Mouse (Mus musculus): ENCODE measurements around the gene Adck1.

The Adck1 gene

GRCm38 (mm10) chr12:88426926-88427325, 66.6 kb downstream of the Adck1 start:
- no peak for DNase-seq (ENCODE audit: low read depth, low spot score)

- DNase-seq (ENCODE audit: low read depth, low spot score) = peak; percentile 54
Measured at GRCm38 (mm10) chr12:88428735-88429134, 68.4 kb downstream of the Adck1 start.

- DNase-seq (ENCODE audit: low read depth, low spot score) = no peak
Measured at GRCm38 (mm10) chr12:88432277-88432676, 71.9 kb downstream of the Adck1 start.

GRCm38 (mm10) chr12:88433171-88433570, 72.8 kb downstream of the Adck1 start:
- no peak for DNase-seq (ENCODE audit: low read depth, low spot score)

- peak; percentile 37 for DNase-seq (ENCODE audit: low read depth, low spot score)
Measured at GRCm38 (mm10) chr12:88436962-88437750, 76.8 kb downstream of the Adck1 start.

- no peak for DNase-seq (ENCODE audit: low read depth, low spot score)
Measured at GRCm38 (mm10) chr12:88441922-88442809, 81.8 kb downstream of the Adck1 start.

- DNase-seq (ENCODE audit: low read depth, low spot score) = no peak
Measured at GRCm38 (mm10) chr12:88444040-88444439, 83.7 kb downstream of the Adck1 start.

- DNase-seq (ENCODE audit: low read depth, low spot score) = no peak
Measured at GRCm38 (mm10) chr12:88445471-88445870, 85.1 kb downstream of the Adck1 start.

GRCm38 (mm10) chr12:88450658-88451563, 90.6 kb downstream of the Adck1 start:
- DNase-seq (ENCODE audit: low read depth, low spot score) = no peak

- no peak for DNase-seq (ENCODE audit: low read depth, low spot score)
Measured at GRCm38 (mm10) chr12:88454701-88455410, 94.5 kb downstream of the Adck1 start.

- DNase-seq (ENCODE audit: low read depth, low spot score) = no peak
Measured at GRCm38 (mm10) chr12:88457021-88457420, 96.7 kb downstream of the Adck1 start.

GRCm38 (mm10) chr12:88458936-88459335, 98.6 kb downstream of the Adck1 start:
- DNase-seq (ENCODE audit: low read depth, low spot score) = no peak

GRCm38 (mm10) chr12:88459461-88459860, 99.1 kb downstream of the Adck1 start:
- no peak for DNase-seq (ENCODE audit: low read depth, low spot score)

GRCm38 (mm10) chr12:88461026-88461425, 100.7 kb downstream of the Adck1 start:
- DNase-seq (ENCODE audit: low read depth, low spot score) = no peak

GRCm38 (mm10) chr12:88463588-88464290, 103.4 kb downstream of the Adck1 start:
- DNase-seq (ENCODE audit: low read depth, low spot score) = no peak

GRCm38 (mm10) chr12:88466801-88467200, 106.4 kb downstream of the Adck1 start:
- peak; percentile 70 for DNase-seq (ENCODE audit: low read depth, low spot score)

- peak; percentile 37 for DNase-seq (ENCODE audit: low read depth, low spot score)
Measured at GRCm38 (mm10) chr12:88467257-88467656, 106.9 kb downstream of the Adck1 start.

GRCm38 (mm10) chr12:88467935-88468465, 107.6 kb downstream of the Adck1 start:
- DNase-seq (ENCODE audit: low read depth, low spot score) = no peak

GRCm38 (mm10) chr12:88468691-88469090, 108.3 kb downstream of the Adck1 start:
- DNase-seq (ENCODE audit: low read depth, low spot score) = no peak

GRCm38 (mm10) chr12:88471884-88472283, 111.5 kb downstream of the Adck1 start:
- peak; percentile 29 for DNase-seq (ENCODE audit: low read depth, low spot score)

Data from CD4-positive helper T cell, adult 2 months (primary cell).